Mouse (Mus musculus): ENCODE measurements around the gene Cgrrf1. TPM values are rescaled to one million over a fixed set of nuclear protein-coding genes. Genes with fewer than 3 reads are reported as not detected.
"Not testable (repeated sequence)": the region's sequence is repeated elsewhere in the genome, so short reads cannot be mapped to it uniquely, and the experiment has no call there.

Gene Cgrrf1
- polyA plus RNA-seq, 1 experiment from 2014 or later, result 19.7 TPM

DNA sequence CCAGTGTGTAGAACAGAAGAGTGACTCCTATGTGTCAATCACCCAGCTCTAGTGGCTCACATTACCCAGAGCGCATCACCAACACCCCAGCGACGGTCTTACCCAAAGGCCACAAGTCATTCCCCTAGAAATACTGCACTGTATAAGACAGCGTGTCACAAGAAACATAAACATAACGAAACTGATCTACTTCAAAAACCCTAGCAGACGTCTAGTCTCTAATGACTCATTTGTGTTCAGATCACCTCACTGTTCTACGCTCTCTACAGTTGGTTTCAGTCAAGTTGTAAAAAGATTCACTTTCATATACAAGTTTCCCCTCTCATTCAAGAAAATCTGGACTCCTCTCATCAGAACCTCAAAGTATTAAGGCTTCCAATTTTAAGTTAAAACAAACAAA, 13.2 kb upstream of the Cgrrf1 start:
- Histone ChIP-seq H3K9me3 (replicated peaks; ENCODE audit: control insufficient read depth, low read length) (no peaks in the 10 kb centered on the region), H3K36me3 (ENCODE audit: control insufficient read depth, insufficient read depth) (peaks cover 5% of the 10 kb centered on the region), H3K27me3 (ENCODE audit: control insufficient read depth, insufficient read depth, low read depth, low read length) (no peaks in the 10 kb centered on the region), H3K4me1 (ENCODE audit: control insufficient read depth, low read depth, low read length) (peaks cover 35% of the 10 kb centered on the region), H3K27ac (ENCODE audit: low read length) (no peak overlapping the region), H3K4me2 (ENCODE audit: low read depth, low read length) (no peak overlapping the region), H3K4me3 (ENCODE audit: low read depth, low read length) (no peak overlapping the region), H3K9ac (ENCODE audit: low read depth, low read length) (no peak overlapping the region)
- no peak for ATAC-seq (ENCODE audit: low read depth)
- 85% methylated on average over 7 of the region's 7 CpGs for WGBS (ENCODE audit: insufficient replicate concordance)

DNA sequence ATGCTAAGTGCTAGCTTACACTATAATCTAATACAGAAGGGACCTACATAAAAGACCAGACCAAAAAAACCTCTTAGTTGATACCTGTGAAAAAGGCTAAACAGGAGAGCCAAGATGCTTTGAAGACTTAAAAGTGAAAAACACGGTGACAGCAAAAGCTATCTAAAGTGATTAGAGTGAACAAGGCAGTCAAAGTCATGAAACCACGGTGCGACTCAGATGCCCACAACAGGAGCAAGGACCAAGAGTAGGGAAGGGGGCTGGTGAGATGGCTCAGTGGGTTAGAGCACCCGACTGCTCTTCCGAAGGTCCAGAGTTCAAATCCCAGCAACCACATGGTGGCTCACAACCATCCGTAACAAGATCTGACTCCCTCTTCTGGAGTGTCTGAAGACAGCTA, 12.0 kb upstream of the Cgrrf1 start:
- H3K27ac ChIP-seq (ENCODE audit: low read length); H3K36me3 ChIP-seq (ENCODE audit: control insufficient read depth, insufficient read depth); H3K9ac ChIP-seq (ENCODE audit: low read depth, low read length); H3K9me3 ChIP-seq (replicated peaks; ENCODE audit: control insufficient read depth, low read length); H3K4me2 ChIP-seq (ENCODE audit: low read depth, low read length); H3K27me3 ChIP-seq (ENCODE audit: control insufficient read depth, insufficient read depth, low read depth, low read length); ATAC-seq (ENCODE audit: low read depth); H3K4me3 ChIP-seq (ENCODE audit: low read depth, low read length): not testable (repeated sequence)
- H3K4me1 ChIP-seq (ENCODE audit: control insufficient read depth, low read depth, low read length), result peaks cover 35% of the 10 kb centered on the region
- WGBS (ENCODE audit: insufficient replicate concordance), result 74% methylated on average over 5 of the region's 6 CpGs

DNA sequence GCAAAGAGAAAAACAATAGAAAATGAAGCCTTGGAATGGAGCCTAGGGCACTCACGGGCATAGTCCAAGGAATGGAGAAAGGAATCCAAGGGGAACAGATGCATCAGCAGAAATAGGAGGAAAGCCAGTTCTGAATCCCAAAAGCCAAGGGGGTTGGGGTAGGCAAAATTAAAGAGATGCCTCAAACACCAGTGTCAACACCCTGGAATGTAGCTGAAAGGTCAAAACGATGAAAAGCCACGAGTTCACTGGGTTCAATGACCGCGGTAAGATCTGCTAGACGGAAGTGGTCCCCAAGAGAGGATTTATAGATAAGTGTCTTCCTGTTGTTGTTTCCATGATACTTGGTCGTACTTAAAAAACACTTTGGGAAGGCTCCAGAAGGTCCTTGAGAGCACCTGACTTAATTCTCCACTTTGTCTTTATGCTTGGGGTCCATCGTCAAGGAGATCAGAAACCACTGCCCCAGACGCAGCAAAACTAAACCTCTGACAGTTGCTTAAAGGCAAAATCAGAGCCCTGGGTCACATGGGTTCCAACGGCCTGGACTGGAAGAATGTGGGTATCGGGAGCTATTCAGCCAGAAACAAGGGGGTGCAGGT, 10.6 kb upstream of the Cgrrf1 start:
- Histone ChIP-seq H3K27ac (ENCODE audit: low read length) (peak overlapping the region; percentile 93), H3K4me3 (ENCODE audit: low read depth, low read length) (peak overlapping the region; percentile 92), H3K4me1 (ENCODE audit: control insufficient read depth, low read depth, low read length) (peaks cover 24% of the 10 kb centered on the region), H3K27me3 (ENCODE audit: control insufficient read depth, insufficient read depth, low read depth, low read length) (no peaks in the 10 kb centered on the region), H3K36me3 (ENCODE audit: control insufficient read depth, insufficient read depth) (no peaks in the 10 kb centered on the region; the same call in 1 of the 2 replicates), H3K9ac (ENCODE audit: low read depth, low read length) (peak overlapping the region; percentile 92), H3K9me3 (replicated peaks; ENCODE audit: control insufficient read depth, low read length) (no peaks in the 10 kb centered on the region), H3K4me2 (ENCODE audit: low read depth, low read length) (peak overlapping the region; percentile 70)
- 0% methylated on average over 11 of the region's 11 CpGs for WGBS (ENCODE audit: insufficient replicate concordance)
- ATAC-seq (ENCODE audit: low read depth), result 0 out of 2 replicates have a peak, but pooled peaks have one; percentile 8

- Histone ChIP-seq H3K36me3 (ENCODE audit: control insufficient read depth, insufficient read depth) (no peaks in the 10 kb centered on the region), H3K9me3 (replicated peaks; ENCODE audit: control insufficient read depth, low read length) (no peaks in the 10 kb centered on the region), H3K27ac (ENCODE audit: low read length) (peak within 1 kb of the TSS; percentile 93), H3K4me3 (ENCODE audit: low read depth, low read length) (peak within 1 kb of the TSS; percentile 92), H3K4me1 (ENCODE audit: control insufficient read depth, low read depth, low read length) (peaks cover 21% of the 10 kb centered on the region), H3K9ac (ENCODE audit: low read depth, low read length) (peak within 1 kb of the TSS; percentile 92), H3K27me3 (ENCODE audit: control insufficient read depth, insufficient read depth, low read depth, low read length) (no peaks in the 10 kb centered on the region), H3K4me2 (ENCODE audit: low read depth, low read length) (peak within 1 kb of the TSS; percentile 70)
- 1% methylated on average over 65 of the region's 65 CpGs for WGBS (ENCODE audit: insufficient replicate concordance)
- peak; percentile 98 for ATAC-seq (ENCODE audit: low read depth)
These were observed 9.8 kb upstream of the Cgrrf1 start, which contains the start of gene Gmfb for GRCm38 (mm10) chr14:46821873-46822716. TSS of gene Gmfb (minus strand) at chr14:46822242.

DNA sequence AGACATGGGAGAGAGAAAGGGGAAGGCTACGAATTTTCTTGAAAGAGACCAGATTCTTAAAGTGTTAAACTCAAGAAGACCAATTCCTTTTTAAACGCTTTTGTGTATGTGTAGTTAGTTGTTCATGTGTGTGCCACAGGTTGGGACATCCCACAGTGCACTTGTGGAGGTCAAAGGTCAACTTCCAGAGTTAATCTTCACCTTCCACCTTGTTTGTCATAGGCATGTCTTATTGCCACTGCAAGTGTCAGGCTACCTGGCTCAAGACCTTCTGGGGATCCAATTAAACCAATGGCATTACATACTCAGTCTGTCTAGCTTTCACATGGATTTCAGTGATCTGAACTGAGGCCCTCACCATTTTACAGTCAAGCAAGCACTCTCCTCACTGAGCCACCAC, 7.9 kb upstream of the Cgrrf1 start:
- peaks cover 32% of the 10 kb centered on the region for H3K4me1 ChIP-seq (ENCODE audit: control insufficient read depth, low read depth, low read length)
- no peak overlapping the region for H3K27ac ChIP-seq (ENCODE audit: low read length)
- ATAC-seq (ENCODE audit: low read depth), result no peak
- H3K4me3 ChIP-seq (ENCODE audit: low read depth, low read length), result no peak overlapping the region
- no peak overlapping the region for H3K9ac ChIP-seq (ENCODE audit: low read depth, low read length)
- WGBS (ENCODE audit: insufficient replicate concordance), result 66% methylated on average over 2 of the region's 2 CpGs
- no peak overlapping the region for H3K4me2 ChIP-seq (ENCODE audit: low read depth, low read length)
- H3K9me3 ChIP-seq (replicated peaks; ENCODE audit: control insufficient read depth, low read length), result no peaks in the 10 kb centered on the region
- H3K36me3 ChIP-seq (ENCODE audit: control insufficient read depth, insufficient read depth), result no peaks in the 10 kb centered on the region
- no peaks in the 10 kb centered on the region for H3K27me3 ChIP-seq (ENCODE audit: control insufficient read depth, insufficient read depth, low read depth, low read length)

GRCm38 (mm10) chr14:46827430-46827829, 4.5 kb upstream of the Cgrrf1 start:
- H3K9ac ChIP-seq (ENCODE audit: low read depth, low read length), result no peak overlapping the region
- peaks cover 30% of the 10 kb centered on the region for H3K4me1 ChIP-seq (ENCODE audit: control insufficient read depth, low read depth, low read length)
- no peak overlapping the region for H3K27ac ChIP-seq (ENCODE audit: low read length)
- ATAC-seq (ENCODE audit: low read depth), result no peak
- no peak overlapping the region for H3K4me3 ChIP-seq (ENCODE audit: low read depth, low read length)
- no peaks in the 10 kb centered on the region for H3K9me3 ChIP-seq (replicated peaks; ENCODE audit: control insufficient read depth, low read length)
- no peaks in the 10 kb centered on the region for H3K36me3 ChIP-seq (ENCODE audit: control insufficient read depth, insufficient read depth)
- WGBS (ENCODE audit: insufficient replicate concordance), result 36% methylated on average over 1 of the region's 1 CpGs
- H3K27me3 ChIP-seq (ENCODE audit: control insufficient read depth, insufficient read depth, low read depth, low read length), result no peaks in the 10 kb centered on the region
- H3K4me2 ChIP-seq (ENCODE audit: low read depth, low read length), result peak overlapping the region; percentile 21; the same call in 1 of the 2 replicates

GRCm38 (mm10) chr14:46831295-46831694, 630 bp upstream of the Cgrrf1 start:
- H3K27ac ChIP-seq (ENCODE audit: low read length), result peak overlapping the region; percentile 76
- H3K9me3 ChIP-seq (replicated peaks; ENCODE audit: control insufficient read depth, low read length), result no peaks in the 10 kb centered on the region
- peak overlapping the region; percentile 65 for H3K4me2 ChIP-seq (ENCODE audit: low read depth, low read length)
- H3K4me1 ChIP-seq (ENCODE audit: control insufficient read depth, low read depth, low read length), result peaks cover 29% of the 10 kb centered on the region
- no peaks in the 10 kb centered on the region for H3K36me3 ChIP-seq (ENCODE audit: control insufficient read depth, insufficient read depth)
- H3K4me3 ChIP-seq (ENCODE audit: low read depth, low read length), result peak overlapping the region; percentile 91
- ATAC-seq (ENCODE audit: low read depth), result no peak
- no peaks in the 10 kb centered on the region for H3K27me3 ChIP-seq (ENCODE audit: control insufficient read depth, insufficient read depth, low read depth, low read length)
- under 1% methylated on average over 4 of the region's 4 CpGs for WGBS (ENCODE audit: insufficient replicate concordance)
- peak overlapping the region; percentile 92 for H3K9ac ChIP-seq (ENCODE audit: low read depth, low read length)

DNA sequence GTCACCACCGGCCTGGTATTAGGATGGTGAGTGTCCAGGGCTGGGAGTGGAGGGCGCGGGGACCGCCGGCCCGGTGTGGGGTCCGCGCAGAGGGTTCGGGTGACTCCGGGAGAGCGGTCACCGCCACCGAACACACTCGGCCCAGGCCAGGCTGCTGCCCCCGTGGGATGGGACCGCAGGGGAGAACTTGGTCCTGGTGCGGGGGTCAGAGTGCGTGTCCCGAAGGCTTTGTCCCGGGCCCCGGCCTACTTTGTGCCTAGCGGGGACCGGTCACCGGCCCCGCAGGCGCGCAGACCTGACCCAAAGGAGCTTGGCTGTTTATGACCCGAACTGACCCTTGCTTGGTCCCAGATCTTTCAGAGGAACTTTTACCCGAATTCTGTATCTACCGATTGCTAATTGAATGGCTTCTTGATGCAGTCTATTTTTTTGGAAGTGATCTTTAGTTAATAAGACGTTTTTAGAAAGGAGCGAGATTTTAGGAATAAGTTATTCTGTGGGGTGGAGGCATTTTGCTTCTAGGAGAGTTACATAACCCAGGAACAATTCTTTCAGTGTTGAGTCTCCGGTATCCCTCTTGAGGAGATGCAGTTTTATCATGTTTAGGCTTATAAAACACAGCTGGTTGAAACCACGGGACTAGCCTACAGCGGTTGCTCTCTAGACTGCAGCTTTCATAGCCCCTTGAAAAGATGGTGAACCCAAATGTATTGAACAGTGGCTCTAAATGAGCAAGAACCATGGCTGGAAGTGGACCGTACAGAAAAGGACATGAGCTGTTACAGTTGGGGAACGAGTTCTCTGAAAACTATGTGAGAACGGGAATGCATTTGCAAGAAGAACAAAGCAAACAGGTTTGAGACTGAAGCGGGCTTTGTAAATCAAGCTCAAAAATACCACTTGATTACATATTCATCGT, 688 bp downstream of the Cgrrf1 start:
- peak overlapping the region; percentile 92 for H3K9ac ChIP-seq (ENCODE audit: low read depth, low read length)
- no peaks in the 10 kb centered on the region for H3K27me3 ChIP-seq (ENCODE audit: control insufficient read depth, insufficient read depth, low read depth, low read length)
- no peaks in the 10 kb centered on the region for H3K9me3 ChIP-seq (replicated peaks; ENCODE audit: control insufficient read depth, low read length)
- H3K4me2 ChIP-seq (ENCODE audit: low read depth, low read length), result peak overlapping the region; percentile 68
- peak overlapping the region; percentile 91 for H3K4me3 ChIP-seq (ENCODE audit: low read depth, low read length)
- ATAC-seq (ENCODE audit: low read depth), result peak; percentile 40
- H3K4me1 ChIP-seq (ENCODE audit: control insufficient read depth, low read depth, low read length), result peaks cover 21% of the 10 kb centered on the region
- whole genome bisulfite sequencing (ENCODE audit: insufficient replicate concordance), result 6% methylated on average over 40 of the region's 40 CpGs
- H3K36me3 ChIP-seq (ENCODE audit: control insufficient read depth, insufficient read depth), result no peaks in the 10 kb centered on the region
- H3K27ac ChIP-seq (ENCODE audit: low read length), result peak overlapping the region; percentile 75
